Mouse (Mus musculus) bone marrow, adult 2 months (tissue): ENCODE measurements around the gene Hoxa2. TPM values are rescaled to one million over a fixed set of nuclear protein-coding genes. Genes with fewer than 3 reads are reported as not detected.

Experiments used
- H3K27ac ChIP-seq: fragments of 200-500 bp; 2 replicates; pipeline ENCODE4 v1.5.1; 2012; ENCODE audit warnings: low read depth, mild to moderate bottlenecking, control low read depth, inconsistent platforms, low read length; ENCODE audit not compliant: control insufficient read depth, poor library complexity, insufficient read depth
- H3K4me1 ChIP-seq: fragments of 200-500 bp; 2 replicates; pipeline ENCODE4 v1.6.1; 2011; ENCODE audit warnings: low read length; ENCODE audit not compliant: control insufficient read depth, insufficient read depth
- H3K4me3 ChIP-seq: fragments of 200-500 bp; replicated peaks from 2 replicates; pipeline ENCODE3; 2011; ENCODE audit warnings: mild to moderate bottlenecking, low read depth, low read length, control low read depth; ENCODE audit not compliant: control insufficient read depth
- CTCF ChIP-seq: fragments of 200-500 bp; IDR thresholded peaks from 2 replicates; pipeline ENCODE4 v1.5.1; 2011; ENCODE audit warnings: low read length, control low read depth; ENCODE audit not compliant: control insufficient read depth, insufficient read depth
- POLR2A ChIP-seq: fragments of 200-500 bp; IDR thresholded peaks from 2 replicates; pipeline ENCODE4 v1.6.1; 2011; ENCODE audit warnings: low read depth, mild to moderate bottlenecking, control low read depth, low read length, borderline replicate concordance; ENCODE audit not compliant: control insufficient read depth
- WGBS: fragments of 180-500 bp; shearing (Covaris S2); methylation state at CpG from one replicate; pipeline ENCODE4 v1.1.7; 2018; 5-methylcytosine and 5-hydroxymethylcytosine counted together
- polyA plus RNA-seq: library from polyadenylated mRNA; stranded (reverse); fragments of >200 nt; gene quantifications from 2 replicates; pipeline ENCODE4 v1.2.4, GENCODE M21; 2011; ENCODE audit warnings: low replicate concordance; ENCODE audit not compliant: missing spikeins, insufficient read depth, insufficient read length

Hoxa2 gene
- polyA plus RNA-seq, 1 experiment, result 1.4 TPM

GRCm38 (mm10) chr6:52165441-52166370, 1.1 kb upstream of the Hoxa2 start:
- WGBS, result 84% methylated on average over 28 of the region's 28 CpGs
- H3K4me1 ChIP-seq, result no peaks in the 10 kb centered on the region
- H3K4me3 ChIP-seq, result no peak overlapping the region
- no peak overlapping the region for H3K27ac ChIP-seq
- no peak for TF ChIP-seq CTCF

DNA sequence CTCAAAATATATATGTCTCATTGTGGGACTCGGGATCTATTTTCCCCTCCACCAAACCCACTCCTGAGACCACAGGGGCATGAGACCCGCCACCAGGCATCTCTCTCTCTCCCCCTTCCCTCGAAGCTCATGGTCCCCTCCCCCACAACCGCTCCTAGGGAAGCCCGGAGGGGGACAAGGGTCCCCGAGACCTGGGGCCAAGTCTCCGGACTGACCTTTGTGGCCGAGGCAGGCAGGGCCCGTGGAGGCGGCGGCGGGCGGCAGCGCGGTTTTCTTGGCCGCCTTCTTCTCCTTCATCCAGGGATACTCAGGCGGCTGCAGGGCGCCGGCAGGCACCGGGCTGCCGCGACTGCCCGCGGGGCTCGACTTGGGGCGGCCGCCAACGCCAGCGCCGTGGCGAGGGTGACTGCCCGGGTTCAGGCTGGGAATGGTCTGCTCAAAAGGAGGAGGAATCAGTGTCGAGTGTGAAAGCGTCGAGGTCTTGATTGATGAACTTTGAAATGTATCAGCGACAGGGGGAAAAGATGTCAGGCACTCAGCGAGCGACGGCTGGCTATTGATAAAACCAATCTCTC, 493 bp downstream of the Hoxa2 start:
- TF ChIP-seq CTCF (no peak), POLR2A (no peak)
- no peaks in the 10 kb centered on the region for H3K4me1 ChIP-seq
- no peak overlapping the region for H3K27ac ChIP-seq
- 13% methylated on average over 39 of the region's 39 CpGs for WGBS
- H3K4me3 ChIP-seq, result no peak overlapping the region

GRCm38 (mm10) chr6:52163366-52164031, 1.1 kb downstream of the Hoxa2 start:
- 75% methylated on average over 17 of the region's 17 CpGs for WGBS
- H3K4me3 ChIP-seq, result no peak overlapping the region
- no peaks in the 10 kb centered on the region for H3K4me1 ChIP-seq
- no peak overlapping the region for H3K27ac ChIP-seq
- TF ChIP-seq CTCF, result no peak
- TF ChIP-seq POLR2A, result no peak

DNA sequence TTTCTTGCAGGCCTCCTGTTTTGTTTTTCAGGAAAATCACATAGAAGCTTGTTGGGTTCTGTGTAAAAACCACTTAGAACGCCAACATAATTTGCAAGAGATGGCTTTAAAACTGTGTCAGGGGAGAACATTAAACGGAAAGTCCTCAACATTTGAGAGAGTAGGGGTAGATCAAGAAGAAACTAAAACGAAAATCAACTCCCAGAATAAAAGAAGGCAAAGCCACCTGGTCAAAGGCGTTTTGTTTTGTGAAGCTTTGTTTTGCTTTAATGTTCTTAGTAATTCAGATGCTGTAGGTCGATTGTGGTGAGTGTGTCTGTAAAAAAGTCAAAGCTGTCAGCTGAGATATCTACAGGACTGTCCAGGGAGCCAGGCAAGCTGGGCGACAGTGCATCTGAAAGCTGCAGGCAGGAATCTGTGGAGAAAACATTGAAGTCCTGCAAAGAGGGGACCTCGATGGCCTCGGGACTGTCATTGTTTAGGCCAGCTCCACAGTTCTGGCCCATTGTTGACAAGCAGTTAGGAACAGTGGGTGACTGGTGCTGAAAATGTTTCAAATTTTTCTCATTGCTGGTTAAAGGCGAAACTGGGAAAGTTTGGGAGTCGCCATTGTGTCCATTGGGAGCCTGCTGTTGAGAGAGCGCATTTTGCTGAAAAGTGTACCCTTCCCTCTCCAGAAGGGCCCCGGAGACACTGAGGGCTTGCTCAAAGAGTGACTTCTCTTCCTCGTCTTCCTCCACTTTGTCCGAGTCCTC, 1.8 kb downstream of the Hoxa2 start:
- H3K4me3 ChIP-seq, result no peak overlapping the region
- no peak for TF ChIP-seq POLR2A
- no peak for TF ChIP-seq CTCF
- 73% methylated on average over 14 of the region's 14 CpGs for WGBS
- no peak overlapping the region for H3K27ac ChIP-seq
- H3K4me1 ChIP-seq, result no peaks in the 10 kb centered on the region

DNA sequence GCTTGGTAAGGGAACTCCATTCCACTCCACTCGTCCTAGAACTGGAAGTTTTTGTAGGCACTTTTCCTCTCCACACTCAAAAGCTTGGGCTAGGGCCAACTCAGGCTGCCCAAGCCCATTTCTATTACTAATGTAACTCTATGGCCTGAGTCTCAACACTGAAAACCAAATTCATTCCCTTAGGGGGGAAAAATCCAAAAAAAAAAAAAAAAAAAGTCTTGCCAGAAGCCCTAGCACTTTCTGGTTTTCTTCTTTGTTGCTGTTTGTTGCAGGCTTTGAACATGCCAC, 2.6 kb downstream of the Hoxa2 start:
- Histone ChIP-seq H3K4me3 (no peak overlapping the region), H3K4me1 (no peaks in the 10 kb centered on the region), H3K27ac (no peak overlapping the region)
- TF ChIP-seq CTCF (no peak), POLR2A (no peak)
- WGBS, result 71% methylated on average over 1 of the region's 1 CpGs

DNA sequence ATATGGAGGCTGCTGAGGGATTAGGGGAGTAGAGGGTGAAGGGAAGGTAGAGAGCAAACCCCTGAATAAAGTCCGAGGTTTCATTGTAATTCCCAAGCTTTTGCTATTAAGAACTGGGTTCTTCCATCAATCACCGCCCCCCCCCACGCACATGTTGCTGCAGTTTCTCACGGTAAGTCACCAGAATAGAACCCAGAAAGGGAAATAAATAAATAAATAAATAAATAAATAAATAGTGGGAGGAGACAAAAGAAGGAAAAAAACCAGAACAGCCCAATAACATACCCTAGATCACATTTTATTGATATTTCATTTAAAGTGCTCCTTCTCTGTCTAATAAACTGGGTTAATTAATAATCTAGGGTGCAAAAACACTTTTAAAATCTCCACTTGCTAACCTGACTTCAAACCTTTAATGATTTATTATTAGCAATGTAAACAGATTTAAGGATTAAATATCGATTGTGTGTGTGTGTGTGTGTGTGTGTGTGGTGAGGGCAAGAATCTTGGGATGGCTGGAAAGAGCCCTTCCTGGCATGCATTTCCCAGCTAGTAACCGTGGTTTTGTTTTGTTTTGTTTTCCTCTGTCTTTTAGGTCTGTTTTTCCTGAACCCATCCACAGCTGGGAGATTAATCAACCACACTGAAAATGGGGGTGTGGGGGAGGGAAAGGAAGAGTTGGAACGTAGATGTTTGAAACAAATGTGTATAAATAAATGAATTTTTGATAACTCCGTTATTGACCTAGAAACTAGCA, 3.1 kb downstream of the Hoxa2 start:
- H3K4me1 ChIP-seq, result no peaks in the 10 kb centered on the region
- TF ChIP-seq POLR2A (no peak), CTCF (no peak)
- no peak overlapping the region for H3K4me3 ChIP-seq
- no peak overlapping the region for H3K27ac ChIP-seq
- 61% methylated on average over 8 of the region's 8 CpGs for WGBS

GRCm38 (mm10) chr6:52160511-52161335, 3.9 kb downstream of the Hoxa2 start:
- H3K27ac ChIP-seq, result no peak overlapping the region
- H3K4me3 ChIP-seq, result no peak overlapping the region
- no peak for TF ChIP-seq CTCF
- TF ChIP-seq POLR2A, result no peak
- 20% methylated on average over 30 of the region's 30 CpGs for WGBS
- H3K4me1 ChIP-seq, result no peaks in the 10 kb centered on the region
